Mouse (Mus musculus): ENCODE measurements around the gene Arhgef2.

DNA sequence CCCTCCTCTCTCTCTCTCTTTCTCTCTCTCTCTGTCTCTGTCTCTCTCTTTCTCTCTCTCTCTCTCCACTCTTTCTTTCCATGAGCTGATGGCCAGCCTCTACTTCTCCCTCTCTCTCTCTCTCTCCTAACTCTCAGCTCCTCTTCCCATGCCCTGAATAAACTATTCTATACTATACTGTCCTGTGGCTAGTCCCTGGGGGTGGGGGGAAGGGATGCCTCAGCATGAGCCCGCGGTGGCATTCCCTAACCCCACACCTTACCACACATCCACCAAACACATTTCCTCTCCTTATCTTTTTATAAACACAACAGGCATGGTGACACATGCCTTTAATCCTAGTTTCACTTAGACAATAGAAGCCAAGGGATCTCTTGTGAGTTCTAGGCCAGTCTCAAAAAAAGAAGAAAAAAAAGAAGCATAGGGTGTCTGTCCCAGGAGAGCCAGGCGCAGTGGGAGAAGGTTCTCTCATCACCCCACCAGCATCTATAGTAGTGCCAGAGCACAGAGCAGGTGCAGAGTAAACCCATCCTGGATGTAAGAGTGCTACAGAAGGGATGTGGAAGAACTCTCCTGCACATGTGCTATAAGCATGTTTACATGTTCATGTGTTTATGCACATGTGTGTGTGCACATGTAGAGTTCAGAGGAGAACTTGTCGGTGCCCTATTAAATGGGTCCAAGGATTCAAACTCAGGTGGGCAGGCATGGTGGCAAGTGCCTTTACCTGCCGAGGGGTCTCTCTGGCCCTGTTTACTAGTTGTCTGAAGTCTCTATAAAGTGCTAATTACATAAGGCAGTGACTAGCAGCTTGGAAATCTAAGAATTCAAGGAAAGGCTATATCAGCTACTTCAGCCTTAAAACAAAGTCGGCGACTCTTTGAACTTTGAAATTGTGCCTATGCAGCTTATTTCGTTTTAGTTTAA lies 27.0 kb upstream of the Arhgef2 start:
- TF ChIP-seq CTCF (IDR thresholded peaks at IDR 0.05; ENCODE audit: control insufficient read depth, insufficient read depth, low read length) (no peak), POLR2A (IDR thresholded peaks at IDR 0.05; ENCODE audit: borderline replicate concordance, control insufficient read depth, low read depth, low read length) (no peak)

All from bone marrow, adult 2 months (tissue).